Mouse (Mus musculus) embryonic facial prominence, embryonic 14.5 days (tissue): ENCODE data around the gene Hist1h2br. TPM values are rescaled to one million over a fixed set of nuclear protein-coding genes. Genes with fewer than 3 reads are reported as not detected.
A peak's percentile ranks its signal among the peaks of the same experiment; 100 is the strongest.
"Not testable (repeated sequence)": the region's sequence is repeated elsewhere in the genome, so short reads cannot be mapped to it uniquely, and the experiment has no call there.

Experiments used
- ATAC-seq: fragments of 200-750 bp; cut with Nextera tagmentation; 2 replicates; pipeline ENCODE4 v1.8.0; 2017; ENCODE audit warnings: low read depth, moderate number of reproducible peaks, moderate TSS enrichment
- DNase-seq: peaks from one replicate; pipeline ENCODE4 v3.0.0-alpha.2; 2015; ENCODE audit warnings: low spot score
- H3K27ac ChIP-seq: fragments of 300-500 bp; sonication (generic); replicated peaks from 2 replicates; pipeline ENCODE4 v1.5.1; 2014; ENCODE audit warnings: low read depth, mild to moderate bottlenecking, low read length, moderate library complexity
- H3K27me3 ChIP-seq: fragments of 300-500 bp; sonication (generic); replicated peaks from 2 replicates; pipeline ENCODE4 v1.6.1; 2014; ENCODE audit warnings: low read length; ENCODE audit not compliant: control insufficient read depth, insufficient read depth
- H3K36me3 ChIP-seq: fragments of 300-500 bp; sonication (generic); 2 replicates; pipeline ENCODE4 v1.6.1; 2014; ENCODE audit warnings: low read length, mixed read lengths; ENCODE audit not compliant: control insufficient read depth, insufficient read depth
- H3K4me1 ChIP-seq: fragments of 300-500 bp; sonication (generic); 2 replicates; pipeline ENCODE4 v1.6.1; 2014; ENCODE audit warnings: antibody characterized with exemption, low read length; ENCODE audit not compliant: control insufficient read depth, insufficient read depth
- H3K4me2 ChIP-seq: fragments of 300-500 bp; sonication (generic); 2 replicates; pipeline ENCODE4 v1.6.1; 2014; ENCODE audit warnings: low read depth, mild to moderate bottlenecking, low read length, moderate library complexity, mixed read lengths
- H3K4me3 ChIP-seq: fragments of 300-500 bp; sonication (generic); 2 replicates; pipeline ENCODE4 v1.5.1; 2014; ENCODE audit warnings: low read depth, mild to moderate bottlenecking, low read length
- H3K9ac ChIP-seq: fragments of 300-500 bp; sonication (generic); 2 replicates; pipeline ENCODE4 v1.6.1; 2014; ENCODE audit warnings: low read depth, mild to moderate bottlenecking, low read length, moderate library complexity, mixed read lengths
- H3K9me3 ChIP-seq: fragments of 300-500 bp; sonication (generic); 2 replicates; pipeline ENCODE4 v1.6.1; 2016; ENCODE audit warnings: low read length; ENCODE audit not compliant: control insufficient read depth
- WGBS: fragments of 180-500 bp; shearing (Covaris S2); extraction: QIAGEN DNeasy Blood & Tissue Kit; methylation state at CpG from one replicate; pipeline ENCODE4 v1.1.7; 2014; 5-methylcytosine and 5-hydroxymethylcytosine counted together
- polyA plus RNA-seq: library from polyadenylated mRNA; unstranded; fragments of >200 nt; fragmentation: Nextera tagmentation; extraction: Ambion mirVana; gene quantifications from 2 replicates; pipeline ENCODE4 v1.2.1, GENCODE M21; 2014

Hist1h2br gene
- polyA plus RNA-seq, 1 experiment from 2014 or later, result 13.5 TPM

GRCm38 (mm10) chr13:21795584-21795983, 38.0 kb upstream of the Hist1h2br start:
- no peaks in the 10 kb centered on the region for H3K36me3 ChIP-seq
- 90% methylated on average over 7 of the region's 7 CpGs for WGBS
- no peak overlapping the region for H3K4me2 ChIP-seq
- H3K27me3 ChIP-seq, result no peaks in the 10 kb centered on the region
- ATAC-seq, result no peak
- no peak overlapping the region for H3K4me3 ChIP-seq
- no peaks in the 10 kb centered on the region for H3K9me3 ChIP-seq
- H3K27ac ChIP-seq, result no peak overlapping the region
- no peak for DNase-seq
- H3K9ac ChIP-seq, result no peak overlapping the region
- peaks cover 2% of the 10 kb centered on the region; the same call in 1 of the 2 replicates for H3K4me1 ChIP-seq

GRCm38 (mm10) chr13:21797163-21797562, 36.4 kb upstream of the Hist1h2br start:
- H3K4me3 ChIP-seq, H3K9ac ChIP-seq, H3K4me1 ChIP-seq, DNase-seq, H3K4me2 ChIP-seq, ATAC-seq, H3K27ac ChIP-seq, H3K9me3 ChIP-seq, H3K36me3 ChIP-seq, H3K27me3 ChIP-seq: not testable (repeated sequence)

GRCm38 (mm10) chr13:21803058-21803457, 30.5 kb upstream of the Hist1h2br start:
- ATAC-seq, result peak; percentile 82
- H3K27ac ChIP-seq, H3K36me3 ChIP-seq, H3K9ac ChIP-seq, H3K4me2 ChIP-seq, DNase-seq, H3K27me3 ChIP-seq, H3K4me1 ChIP-seq, H3K4me3 ChIP-seq, H3K9me3 ChIP-seq: not testable (repeated sequence)
- WGBS, result no CpG with 5 or more reads among the region's 4 CpGs

- ATAC-seq, result peak; percentile 96
These were observed 23.5 kb upstream of the Hist1h2br start, which contains the start of the genes Hist1h2bq and Hist1h2ao for GRCm38 (mm10) chr13:21810073-21810472. Gene Hist1h2bq (minus strand): TSS chr13:21810197. Gene Hist1h2ao (plus strand): TSS chr13:21810465.

GRCm38 (mm10) chr13:21811074-21811473, 22.5 kb upstream of the Hist1h2br start:
- not testable (repeated sequence) for H3K36me3 ChIP-seq, H3K4me3 ChIP-seq, H3K9ac ChIP-seq, H3K4me1 ChIP-seq, H3K9me3 ChIP-seq, H3K27me3 ChIP-seq, DNase-seq, H3K27ac ChIP-seq, H3K4me2 ChIP-seq
- WGBS, result no CpG with 5 or more reads among the region's 8 CpGs
- 0 out of 2 replicates have a peak, but pooled peaks have one; percentile 10 for ATAC-seq

More at GRCm38 (mm10) chr13:21810073-21810472, 23.5 kb upstream of the Hist1h2br start, which contains the start of the genes Hist1h2bq and Hist1h2ao:
- DNase-seq, H3K27me3 ChIP-seq, H3K4me1 ChIP-seq, H3K36me3 ChIP-seq, H3K9me3 ChIP-seq, H3K9ac ChIP-seq, H3K4me3 ChIP-seq, H3K4me2 ChIP-seq, H3K27ac ChIP-seq: not testable (repeated sequence)
- no CpG with 5 or more reads among the region's 23 CpGs for WGBS

GRCm38 (mm10) chr13:21811539-21811938, 22.0 kb upstream of the Hist1h2br start, which contains the start of gene Hist1h4m:
Gene Hist1h4m (plus strand): TSS chr13:21811746.
- H3K27ac ChIP-seq, result not testable (repeated sequence)

GRCm38 (mm10) chr13:21812092-21812491, 21.5 kb upstream of the Hist1h2br start:
- H3K9ac ChIP-seq, H3K36me3 ChIP-seq, H3K9me3 ChIP-seq, DNase-seq, H3K27me3 ChIP-seq, H3K4me1 ChIP-seq, H3K27ac ChIP-seq: not testable (repeated sequence)
- Histone ChIP-seq H3K4me2 (peak overlapping the region; percentile 45), H3K4me3 (0 out of 2 replicates have a peak overlapping the region, but pooled peaks have one; percentile 17)
- 0% methylated on average over 11 of the region's 14 CpGs for WGBS
- ATAC-seq, result peak; percentile 39

More at GRCm38 (mm10) chr13:21811539-21811938, 22.0 kb upstream of the Hist1h2br start, which contains the start of gene Hist1h4m:
- Histone ChIP-seq H3K4me3 (0 out of 2 replicates have a peak within 1 kb of the TSS, but pooled peaks have one; percentile 17), H3K4me2 (peak within 1 kb of the TSS; percentile 45)
- no CpG with 5 or more reads among the region's 24 CpGs for WGBS
- not testable (repeated sequence) for H3K9ac ChIP-seq, H3K9me3 ChIP-seq, H3K4me1 ChIP-seq, H3K27me3 ChIP-seq, H3K36me3 ChIP-seq, DNase-seq
- ATAC-seq, result peak; percentile 59

- H3K9me3 ChIP-seq, H3K27me3 ChIP-seq, H3K9ac ChIP-seq, H3K36me3 ChIP-seq, ATAC-seq, H3K4me2 ChIP-seq, DNase-seq, H3K27ac ChIP-seq, H3K4me3 ChIP-seq, H3K4me1 ChIP-seq: not testable (repeated sequence)
- WGBS, result 66% methylated on average over 6 of the region's 16 CpGs
These were observed 13.3 kb upstream of the Hist1h2br start for GRCm38 (mm10) chr13:21820082-21820890.
